In genomic region chr7:142656055-142656454, GRCm38 (mm10) we compare ENCODE assay signal across 10 mouse cellular contexts. TPM values are rescaled to one million over a fixed set of nuclear protein-coding genes. Genes with fewer than 3 reads are reported as not detected.
A peak's percentile ranks its signal among the peaks of the same experiment; 100 is the strongest.
DNase-seq lines count a peak whose midpoint lies in the region; ATAC-seq and TF ChIP-seq lines count a peak whose summit lies in the region.
"Had no signal": no experiment of that assay in that cellular context is flagged by ENCODE, and none has a peak within 500 bp of the region (broad histone marks: within the 10 kb centered on the region; RNA-seq: fewer than 3 reads in every experiment).

No protein-coding gene starts in this region.

- H3K9ac ChIP-seq in heart, embryonic 11.5 days (ENCODE audit: low read depth, low read length) = peak overlapping the region; percentile 78
- peak overlapping the region; percentile 27; the same call in 1 of the 2 replicates for H3K9ac ChIP-seq in liver, embryonic 14.5 days (replicated peaks)

- H3K9me3 ChIP-seq in heart, embryonic 11.5 days (replicated peaks; ENCODE audit: control insufficient read depth, low read length) = no peaks in the 10 kb centered on the region
- no peaks in the 10 kb centered on the region for H3K9me3 ChIP-seq in liver, embryonic 14.5 days (ENCODE audit: control insufficient read depth, low read length)

- peak overlapping the region; percentile 66 for H3K4me2 ChIP-seq in heart, embryonic 11.5 days
- peak overlapping the region; percentile 13; the same call in 1 of the 2 replicates for H3K4me2 ChIP-seq in liver, embryonic 14.5 days (ENCODE audit: low read depth)

- H3K4me3 ChIP-seq in heart, embryonic 11.5 days (ENCODE audit: low read depth, low read length) = peak overlapping the region; percentile 70
- H3K4me3 ChIP-seq in liver, embryonic 14.5 days (ENCODE audit: insufficient read depth in 1 of 2, low read depth in 2 of 2, low read length in 2 of 2) = peak overlapping the region; percentile 40 to 41
- H3K4me3 ChIP-seq: left cerebral cortex, adult 2 months had no signal

- peaks cover 76% of the 10 kb centered on the region for H3K27me3 ChIP-seq in heart, embryonic 11.5 days (ENCODE audit: control insufficient read depth, insufficient read depth, low read length)
- H3K27me3 ChIP-seq in liver, embryonic 14.5 days (ENCODE audit: control insufficient read depth, insufficient read depth, low read length) = peaks cover 70% of the 10 kb centered on the region

- peaks cover 19% of the 10 kb centered on the region for H3K4me1 ChIP-seq in heart, embryonic 11.5 days (ENCODE audit: control insufficient read depth, insufficient read depth, low read length)
- no peaks in the 10 kb centered on the region for H3K4me1 ChIP-seq in liver, embryonic 14.5 days (replicated peaks; ENCODE audit: control insufficient read depth in 2 of 2, insufficient read depth in 2 of 2, low read length in 1 of 2)

- intact Hi-C loops in heart, postnatal 25 days (cut with DNase I) = no loop called here

- peaks cover 6% of the 10 kb centered on the region for H3K36me3 ChIP-seq in heart, embryonic 11.5 days (ENCODE audit: control insufficient read depth, insufficient read depth, low read length)
- no peaks in the 10 kb centered on the region for H3K36me3 ChIP-seq in liver, embryonic 14.5 days (replicated peaks; ENCODE audit: control insufficient read depth, insufficient read depth, low read depth)

- 31% methylated on average over 3 of the region's 4 CpGs for WGBS in heart, embryonic 11.5 days (ENCODE audit: insufficient replicate concordance)
- 40% methylated on average over 4 of the region's 4 CpGs for WGBS in liver, embryonic 14.5 days (ENCODE audit: insufficient replicate concordance)

- no peak for DNase-seq in heart, postnatal 25 days (ENCODE audit: low spot score)
- peak; percentile 75 for DNase-seq in embryo, embryonic 10 days (ENCODE audit: low spot score)
- peak; percentile 64 for DNase-seq in heart, postnatal 4 days
- no peak for DNase-seq in liver, embryonic 14.5 days (ENCODE audit: low read depth in 3 of 3, low spot score in 3 of 3)
- no peak for DNase-seq in layer of hippocampus, postnatal 10 days (ENCODE audit: low spot score in 2 of 2)
- no peak for DNase-seq in urinary bladder, postnatal 10 days (ENCODE audit: low spot score)
- DNase-seq: thymus, postnatal 14 days had no signal

- 0 out of 2 replicates have a peak, but pooled peaks have one; percentile 15 for ATAC-seq in heart, embryonic 11.5 days (replicated peaks; ENCODE audit: insufficient number of reproducible peaks, low FRiP score, low TSS enrichment)
- peak; percentile 21; the same call in 1 of the 2 replicates for ATAC-seq in liver, embryonic 14.5 days (ENCODE audit: insufficient read depth)
- ATAC-seq in cerebellum, adult (ENCODE audit: insufficient number of reproducible peaks, low FRiP score, low TSS enrichment) = no peak

- no peak for TF ChIP-seq CTCF in liver, embryonic 14.5 days (IDR thresholded peaks at IDR 0.05; ENCODE audit: low read depth)

- peak overlapping the region; percentile 70 for H3K27ac ChIP-seq in heart, embryonic 11.5 days (ENCODE audit: low read depth, low read length)
- H3K27ac ChIP-seq in liver, embryonic 14.5 days = no peak overlapping the region
- H3K27ac ChIP-seq: left cerebral cortex, adult 2 months had no signal

- TF ChIP-seq EP300 in liver, embryonic 14.5 days (IDR thresholded peaks at IDR 0.05; ENCODE audit: low read depth) = no peak

RNA-seq across cellular contexts. Expression of gene Igf2, which starts 10.6 kb away (rescaled TPM):
- 1,098 and 1,138 TPM in 2 replicates for polyA plus RNA-seq in heart, embryonic 11.5 days (2014; fragmentation: Nextera tagmentation; extraction: Ambion mirVana)
- 100 to 1,000 TPM; 131 to 156 TPM for total RNA-seq in heart, postnatal 25 days (2021)
- total RNA-seq in heart, postnatal 4 days (2021) = 1,000 to 10,000 TPM; 1,716 to 1,905 TPM
- 904 and 960 TPM in 2 replicates for polyA plus RNA-seq in liver, embryonic 14.5 days (2012; rRNA removed)
- polyA plus RNA-seq in liver, embryonic 14.5 days (2014; fragmentation: Nextera tagmentation; extraction: Ambion mirVana) = 416 and 496 TPM in 2 replicates
- 100 to 1,000 TPM; 209 to 223 TPM for total RNA-seq in layer of hippocampus, postnatal 10 days (2021)

RNA-seq across cellular contexts. Expression of gene Gm49394, which starts 13.7 kb away (rescaled TPM):
- 0.16 and 0.37 TPM in 2 replicates for polyA plus RNA-seq in heart, embryonic 11.5 days (2014; fragmentation: Nextera tagmentation; extraction: Ambion mirVana)
- not detected for total RNA-seq in heart, postnatal 25 days (2021)
- total RNA-seq in heart, postnatal 4 days (2021) = under 1 TPM in 1 of 2 experiments, not detected in 1; 0.16 TPM
- polyA plus RNA-seq in liver, embryonic 14.5 days (2012; rRNA removed) = 0.02 and 0.06 TPM in 2 replicates
- polyA plus RNA-seq in liver, embryonic 14.5 days (2014; fragmentation: Nextera tagmentation; extraction: Ambion mirVana) = not detected in 2 replicates
- under 1 TPM; 0.11 to 0.51 TPM for total RNA-seq in layer of hippocampus, postnatal 10 days (2021)

Comparison
In these comparisons a context has a peak if more than half of its experiments do, and no peak if none do; other contexts are left out.
1. DNase-seq: peak in embryo, embryonic 10 days (single experiment) and heart, postnatal 4 days (single experiment); none in heart, postnatal 25 days (single experiment), liver, embryonic 14.5 days (0 of 3), layer of hippocampus, postnatal 10 days (0 of 2) and urinary bladder, postnatal 10 days (single experiment).
2. RNA of gene Igf2, which starts 10.6 kb away (total RNA-seq): 1,716 to 1,905 TPM in heart, postnatal 4 days; 209 to 223 TPM in layer of hippocampus, postnatal 10 days and 131 to 156 TPM in heart, postnatal 25 days; every median in the first group is over 4 times any median in the second.